Mouse (Mus musculus): ENCODE measurements around the gene Mlh3.

- no peak for TF ChIP-seq USF1 (IDR thresholded peaks at IDR 0.05; ENCODE audit: low read depth, low read length)
- no peak for TF ChIP-seq CTCF (IDR thresholded peaks at IDR 0.05 in 2 of 3, conservative IDR thresholded peaks at IDR 0.05 in 1 of 3; ENCODE audit: control insufficient read depth in 1 of 3, insufficient read depth in 1 of 3, low read depth in 2 of 3, low read length in 3 of 3, poor library complexity in 1 of 3, severe bottlenecking in 1 of 3)
- TF ChIP-seq POLR2AphosphoS5 (IDR thresholded peaks at IDR 0.05; ENCODE audit: borderline replicate concordance, low read depth, low read length) = no peak
- no peak for TF ChIP-seq POLR2A (IDR thresholded peaks at IDR 0.05; ENCODE audit: control insufficient read depth in 1 of 2, insufficient read depth in 1 of 2, low read depth in 1 of 2, low read length in 2 of 2, poor library complexity in 1 of 2)
Measured at GRCm38 (mm10) chr12:85233376-85234358, 36.7 kb downstream of the Mlh3 start.
